Mouse (Mus musculus) limb, embryonic 13.5 days (tissue): ENCODE measurements around the gene Fyb. TPM values are rescaled to one million over a fixed set of nuclear protein-coding genes. Genes with fewer than 3 reads are reported as not detected.

Experiments
- ATAC-seq: fragments of 200-750 bp; cut with Nextera tagmentation; 2 replicates; pipeline ENCODE4 v1.8.0; 2017; ENCODE audit warnings: low read depth, moderate number of reproducible peaks, moderate TSS enrichment; ENCODE audit not compliant: low FRiP score
- H3K27ac ChIP-seq: fragments of 300-500 bp; sonication (generic); 2 replicates; pipeline ENCODE4 v1.5.1; 2015; ENCODE audit warnings: inconsistent platforms, mild to moderate bottlenecking, moderate library complexity
- H3K27me3 ChIP-seq: fragments of 300-500 bp; sonication (generic); 2 replicates; pipeline ENCODE4 v1.6.1; 2015; ENCODE audit warnings: mild to moderate bottlenecking, inconsistent platforms
- H3K36me3 ChIP-seq: fragments of 300-500 bp; sonication (generic); 2 replicates; pipeline ENCODE4 v1.6.1; 2015; ENCODE audit warnings: inconsistent platforms, mild to moderate bottlenecking, moderate library complexity
- H3K4me1 ChIP-seq: fragments of 300-500 bp; sonication (generic); 2 replicates; pipeline ENCODE4 v1.6.1; 2015; ENCODE audit warnings: inconsistent platforms
- H3K4me2 ChIP-seq: fragments of 300-500 bp; sonication (generic); replicated peaks from 2 replicates; pipeline ENCODE4 v1.6.1; 2015; ENCODE audit warnings: inconsistent platforms, mild to moderate bottlenecking, moderate library complexity
- H3K4me3 ChIP-seq: fragments of 300-500 bp; sonication (generic); 2 replicates; pipeline ENCODE4 v1.5.1; 2015; ENCODE audit warnings: moderate library complexity, mild to moderate bottlenecking, inconsistent platforms
- H3K9ac ChIP-seq: fragments of 300-500 bp; sonication (generic); 2 replicates; pipeline ENCODE4 v1.6.1; 2015; ENCODE audit warnings: mild to moderate bottlenecking, inconsistent platforms
- H3K9me3 ChIP-seq: fragments of 300-500 bp; sonication (generic); 2 replicates; pipeline ENCODE4 v1.6.1; 2016; ENCODE audit warnings: inconsistent platforms
- WGBS: fragments of 180-500 bp; shearing (Covaris S2); methylation state at CpG from one replicate; pipeline ENCODE4 v1.1.7; 2015; 5-methylcytosine and 5-hydroxymethylcytosine counted together
- polyA plus RNA-seq: library from polyadenylated mRNA; unstranded; fragments of >200 nt; fragmentation: Nextera tagmentation; extraction: Ambion mirVana; gene quantifications from 2 replicates; pipeline ENCODE4 v1.2.1, GENCODE M21; 2015

The Fyb gene
- polyA plus RNA-seq, 1 experiment from 2014 or later = 6.1 TPM

DNA sequence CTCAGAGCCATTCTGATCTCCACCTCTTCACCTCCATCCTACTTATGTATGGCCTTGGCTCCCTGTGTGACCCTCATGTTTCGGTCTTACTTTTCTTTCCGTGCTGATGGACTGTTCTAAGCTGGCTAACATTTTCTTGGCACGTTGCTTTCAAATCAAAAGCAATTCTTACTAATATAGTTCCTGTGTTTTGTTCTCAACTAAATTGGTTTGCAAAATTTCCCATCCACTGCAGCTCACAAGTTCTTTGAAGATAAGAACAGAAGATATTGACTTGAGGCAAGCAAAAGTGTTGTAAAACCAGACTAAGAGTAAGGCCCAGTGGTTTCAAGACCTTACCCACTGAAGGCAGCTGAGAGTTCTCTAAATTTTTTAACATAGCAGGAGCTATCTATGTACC is 90.2 kb downstream of the Fyb start:
- Histone ChIP-seq H3K4me1 (peaks cover 4% of the 10 kb centered on the region; the same call in 1 of the 2 replicates), H3K36me3 (no peaks in the 10 kb centered on the region), H3K4me2 (no peak overlapping the region), H3K27me3 (no peaks in the 10 kb centered on the region), H3K4me3 (no peak overlapping the region), H3K9ac (no peak overlapping the region), H3K9me3 (no peaks in the 10 kb centered on the region), H3K27ac (no peak overlapping the region)
- 85% methylated on average over 3 of the region's 3 CpGs for WGBS
- ATAC-seq = no peak

DNA sequence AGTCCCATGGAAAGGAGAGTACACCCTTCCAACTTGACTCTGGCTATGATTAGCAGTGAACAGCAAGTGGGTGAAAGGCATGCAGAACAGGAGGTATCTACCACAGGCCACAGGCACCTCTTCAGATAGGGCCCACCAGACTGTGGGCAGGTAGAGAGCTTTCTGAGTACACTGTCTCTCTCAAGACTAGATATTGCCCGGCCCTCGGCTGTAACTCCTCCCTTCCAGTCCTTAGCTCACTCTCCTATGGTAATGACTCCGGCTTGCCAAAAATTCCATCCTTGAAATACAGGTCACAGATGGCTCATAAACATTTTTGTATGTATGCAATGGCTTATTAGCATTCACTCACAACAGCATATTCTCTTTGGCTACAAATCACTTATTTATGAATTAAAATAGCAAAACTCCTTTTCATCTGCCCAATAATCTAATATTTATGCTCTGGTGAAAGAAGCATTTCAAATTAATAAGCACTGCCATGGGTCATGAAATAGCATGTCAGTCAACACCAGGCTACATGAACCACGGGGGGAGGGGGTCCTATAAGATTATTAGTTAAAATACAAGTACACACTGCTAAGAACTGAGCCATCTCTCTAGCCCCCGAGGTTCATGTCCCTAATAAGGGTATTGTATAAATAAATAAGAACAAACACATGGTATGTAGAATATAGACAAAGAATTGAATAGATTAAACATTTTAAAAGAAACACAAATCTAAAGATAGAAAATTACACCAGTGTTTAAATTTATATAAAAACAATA is 93.9 kb downstream of the Fyb start:
- H3K9ac ChIP-seq = no peak overlapping the region
- H3K36me3 ChIP-seq = no peaks in the 10 kb centered on the region
- ATAC-seq = peak; percentile 51; the same call in 1 of the 2 replicates
- WGBS = 48% methylated on average over 5 of the region's 5 CpGs
- no peak overlapping the region for H3K4me3 ChIP-seq
- no peaks in the 10 kb centered on the region for H3K9me3 ChIP-seq
- no peak overlapping the region for H3K27ac ChIP-seq
- H3K4me1 ChIP-seq = peaks cover 4% of the 10 kb centered on the region; the same call in 1 of the 2 replicates
- no peak overlapping the region for H3K4me2 ChIP-seq
- H3K27me3 ChIP-seq = no peaks in the 10 kb centered on the region

DNA sequence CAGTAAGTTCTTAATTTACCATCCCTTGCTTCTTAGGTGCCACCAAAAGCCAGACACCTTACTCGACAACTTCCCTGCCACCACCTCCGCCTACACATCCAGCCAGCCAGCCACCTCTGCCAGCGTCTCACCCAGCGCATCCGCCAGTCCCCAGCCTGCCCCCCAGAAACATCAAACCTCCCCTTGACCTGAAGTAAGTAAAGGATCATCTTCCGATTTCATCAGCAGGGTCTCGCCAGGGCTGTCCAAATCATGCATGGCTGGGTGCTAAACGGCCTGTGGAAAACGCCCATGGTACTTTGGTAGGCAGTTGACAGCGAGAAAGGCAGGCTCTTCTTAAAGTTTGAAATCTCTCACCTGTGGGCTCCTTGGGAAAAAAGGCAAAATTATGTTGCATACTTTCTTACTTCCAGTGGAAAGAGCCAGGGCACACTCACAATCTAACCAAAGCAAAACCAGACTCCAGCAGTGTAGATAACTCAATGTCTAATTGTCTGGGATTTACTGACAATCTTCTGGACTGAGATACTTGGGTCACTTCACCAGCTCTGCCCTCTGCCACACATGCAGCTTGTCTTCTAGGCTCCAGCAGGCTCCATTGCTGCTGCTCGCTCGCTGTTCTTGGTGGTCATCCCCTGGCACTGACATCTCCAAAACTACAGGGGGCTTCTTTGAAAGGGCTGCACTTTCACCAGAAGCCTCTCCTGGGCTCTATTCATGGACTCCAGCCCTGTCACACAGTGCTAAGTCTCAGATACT is 97.1 kb downstream of the Fyb start:
- 91% methylated on average over 12 of the region's 12 CpGs for WGBS
- Histone ChIP-seq H3K27ac (no peak overlapping the region), H3K9me3 (no peaks in the 10 kb centered on the region), H3K4me1 (peaks cover 9% of the 10 kb centered on the region; the same call in 1 of the 2 replicates), H3K27me3 (no peaks in the 10 kb centered on the region), H3K4me2 (no peak overlapping the region), H3K9ac (no peak overlapping the region), H3K4me3 (no peak overlapping the region), H3K36me3 (no peaks in the 10 kb centered on the region)
- no peak for ATAC-seq

- H3K4me2 ChIP-seq = no peak overlapping the region
- H3K27me3 ChIP-seq = no peaks in the 10 kb centered on the region
- H3K9ac ChIP-seq = no peak overlapping the region
- no peak for ATAC-seq
- H3K4me3 ChIP-seq = no peak overlapping the region
- 0 out of 2 replicates have a peak, but pooled peaks cover 13% of the 10 kb centered on the region for H3K4me1 ChIP-seq
- no peaks in the 10 kb centered on the region for H3K36me3 ChIP-seq
- H3K27ac ChIP-seq = no peak overlapping the region
- H3K9me3 ChIP-seq = no peaks in the 10 kb centered on the region
- 7% methylated on average over 5 of the region's 5 CpGs for WGBS
These were observed 99.9 kb downstream of the Fyb start for GRCm38 (mm10) chr15:6622512-6622911.

- WGBS = 85% methylated on average over 8 of the region's 8 CpGs
These were observed 101.0 kb downstream of the Fyb start for GRCm38 (mm10) chr15:6623529-6624228.

GRCm38 (mm10) chr15:6624365-6625182 is 101.9 kb downstream of the Fyb start:
- Histone ChIP-seq H3K36me3 (no peaks in the 10 kb centered on the region), H3K27ac (no peak overlapping the region), H3K4me3 (peak overlapping the region; percentile 20), H3K27me3 (no peaks in the 10 kb centered on the region), H3K9me3 (no peaks in the 10 kb centered on the region), H3K4me1 (0 out of 2 replicates have a peak, but pooled peaks cover 13% of the 10 kb centered on the region), H3K4me2 (peak overlapping the region; percentile 54), H3K9ac (0 out of 2 replicates have a peak overlapping the region, but pooled peaks have one; percentile 26)
- 22% methylated on average over 18 of the region's 18 CpGs for WGBS
- peak; percentile 60; the same call in 1 of the 2 replicates for ATAC-seq

More at GRCm38 (mm10) chr15:6623529-6624228, 101.0 kb downstream of the Fyb start:
- Histone ChIP-seq H3K27me3 (no peaks in the 10 kb centered on the region), H3K9me3 (no peaks in the 10 kb centered on the region), H3K4me2 (no peak overlapping the region), H3K4me1 (0 out of 2 replicates have a peak, but pooled peaks cover 13% of the 10 kb centered on the region), H3K9ac (no peak overlapping the region), H3K4me3 (no peak overlapping the region), H3K27ac (no peak overlapping the region), H3K36me3 (no peaks in the 10 kb centered on the region)
- ATAC-seq = no peak

DNA sequence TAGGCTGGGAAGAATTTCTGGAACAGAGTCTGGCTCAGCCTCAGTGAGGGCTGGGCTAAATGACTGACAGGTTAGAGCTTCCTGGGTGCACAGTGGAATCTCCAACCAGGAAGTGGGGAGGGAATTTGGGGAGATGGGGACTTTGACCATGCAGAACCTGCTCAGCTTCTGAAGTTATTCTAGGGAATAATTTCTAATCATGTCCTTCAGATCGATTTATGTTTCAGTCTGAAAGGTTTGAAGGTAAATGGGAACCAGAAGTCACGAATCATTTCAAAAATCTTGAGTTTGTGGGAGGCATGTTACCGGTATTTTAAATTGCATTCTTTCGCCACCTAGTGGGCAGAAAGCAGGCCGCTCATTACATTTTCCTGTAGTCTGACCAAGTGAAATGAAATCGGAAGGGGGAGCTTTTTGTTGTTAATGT is 103.0 kb downstream of the Fyb start:
- Histone ChIP-seq H3K4me1 (0 out of 2 replicates have a peak, but pooled peaks cover 13% of the 10 kb centered on the region), H3K4me3 (no peak overlapping the region), H3K27me3 (no peaks in the 10 kb centered on the region), H3K4me2 (peak overlapping the region; percentile 42), H3K9me3 (no peaks in the 10 kb centered on the region), H3K36me3 (no peaks in the 10 kb centered on the region), H3K27ac (no peak overlapping the region), H3K9ac (no peak overlapping the region)
- WGBS = 2% methylated on average over 6 of the region's 6 CpGs
- ATAC-seq = no peak; the same call in 1 of the 2 replicates

- 0 out of 2 replicates have a peak, but pooled peaks cover 13% of the 10 kb centered on the region for H3K4me1 ChIP-seq
- H3K4me2 ChIP-seq = no peak overlapping the region
- H3K27ac ChIP-seq = no peak overlapping the region
- no peak overlapping the region for H3K4me3 ChIP-seq
- H3K9me3 ChIP-seq = no peaks in the 10 kb centered on the region
- H3K27me3 ChIP-seq = no peaks in the 10 kb centered on the region
- no peak overlapping the region for H3K9ac ChIP-seq
- 68% methylated on average over 5 of the region's 5 CpGs for WGBS
- no peak for ATAC-seq
- no peaks in the 10 kb centered on the region for H3K36me3 ChIP-seq
These were observed 103.5 kb downstream of the Fyb start for GRCm38 (mm10) chr15:6626123-6626522.

DNA sequence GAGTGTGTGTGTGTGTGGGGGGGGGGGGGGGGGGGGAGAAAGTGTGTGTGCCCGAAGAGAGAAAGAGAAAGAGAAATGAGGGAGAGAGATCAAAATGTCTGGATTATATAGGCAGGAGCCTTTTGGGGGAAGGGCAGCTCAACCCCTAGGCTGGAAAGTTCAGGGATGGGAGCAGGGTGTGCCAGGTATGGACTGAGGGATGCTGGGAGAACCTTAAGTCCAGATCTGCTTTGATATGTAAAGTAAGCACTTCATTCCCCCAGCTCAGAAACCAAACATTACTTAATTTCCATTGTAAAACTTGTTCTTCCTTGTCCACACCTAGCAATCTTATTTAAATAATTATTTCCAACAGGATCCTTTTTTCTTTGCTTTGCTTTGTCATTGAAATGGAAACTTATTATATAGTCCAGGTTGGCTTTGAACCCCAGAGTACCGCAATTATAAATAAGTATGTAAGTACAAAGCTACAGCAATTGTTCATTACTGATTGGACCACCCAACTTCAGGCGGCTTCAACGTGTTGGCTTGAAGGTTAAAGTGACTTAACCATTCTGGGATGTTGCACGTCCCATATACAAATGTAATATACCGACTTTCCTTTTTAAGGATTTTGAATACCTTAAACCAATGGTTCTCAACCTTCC is 105.9 kb downstream of the Fyb start:
- Histone ChIP-seq H3K4me2 (no peak overlapping the region), H3K4me3 (no peak overlapping the region), H3K27me3 (no peaks in the 10 kb centered on the region), H3K9me3 (no peaks in the 10 kb centered on the region), H3K4me1 (0 out of 2 replicates have a peak, but pooled peaks cover 13% of the 10 kb centered on the region), H3K36me3 (no peaks in the 10 kb centered on the region), H3K9ac (no peak overlapping the region), H3K27ac (no peak overlapping the region)
- WGBS = 90% methylated on average over 5 of the region's 6 CpGs
- no peak for ATAC-seq

DNA sequence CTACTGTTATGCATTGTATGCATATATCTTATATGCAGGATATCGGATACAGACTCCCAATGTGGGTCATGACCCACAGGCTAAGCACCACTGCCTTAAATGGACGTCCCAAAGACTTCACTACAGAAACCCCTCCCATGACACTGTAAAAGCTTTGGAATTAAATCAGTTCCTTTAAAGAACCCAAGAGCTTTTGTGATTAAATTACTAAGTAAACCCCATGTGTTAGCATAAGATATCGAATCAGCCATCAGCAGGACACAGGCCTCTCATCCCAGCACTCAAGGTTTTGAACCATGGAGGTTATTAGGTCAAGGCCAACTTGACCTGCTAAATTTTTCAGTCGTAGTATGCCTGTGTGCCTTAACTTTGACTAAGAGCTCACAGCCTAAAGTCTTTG is 106.5 kb downstream of the Fyb start:
- Histone ChIP-seq H3K27ac (no peak overlapping the region), H3K27me3 (no peaks in the 10 kb centered on the region), H3K9me3 (no peaks in the 10 kb centered on the region), H3K4me3 (no peak overlapping the region), H3K4me2 (no peak overlapping the region), H3K4me1 (0 out of 2 replicates have a peak, but pooled peaks cover 13% of the 10 kb centered on the region), H3K9ac (no peak overlapping the region), H3K36me3 (no peaks in the 10 kb centered on the region)
- 83% methylated on average over 4 of the region's 4 CpGs for WGBS
- no peak for ATAC-seq

DNA sequence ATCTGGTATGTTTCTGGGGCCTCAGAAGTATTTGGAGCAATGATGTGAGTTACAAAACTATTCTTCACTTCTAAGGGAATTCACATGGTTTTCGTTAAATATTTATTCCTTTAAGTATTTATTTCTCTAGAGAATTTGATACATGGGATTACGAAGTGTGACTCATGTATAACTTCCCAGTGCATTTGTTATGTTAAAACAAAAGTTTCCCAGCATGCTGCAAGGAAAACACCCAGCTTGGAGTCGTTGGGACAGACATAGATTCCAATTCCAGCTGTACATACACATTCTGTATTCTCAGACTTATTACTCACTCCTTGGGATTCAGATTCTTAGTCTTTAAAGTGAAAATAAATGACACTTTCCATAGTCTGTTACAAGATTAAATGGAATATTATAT is 112.8 kb downstream of the Fyb start:
- 52% methylated on average over 3 of the region's 3 CpGs for WGBS
- Histone ChIP-seq H3K36me3 (no peaks in the 10 kb centered on the region), H3K4me1 (no peaks in the 10 kb centered on the region), H3K9me3 (no peaks in the 10 kb centered on the region), H3K4me3 (no peak overlapping the region), H3K9ac (no peak overlapping the region), H3K27me3 (no peaks in the 10 kb centered on the region), H3K4me2 (no peak overlapping the region), H3K27ac (no peak overlapping the region)
- ATAC-seq = no peak
